Mouse (Mus musculus): ENCODE data around the gene Foxd2.

DNA sequence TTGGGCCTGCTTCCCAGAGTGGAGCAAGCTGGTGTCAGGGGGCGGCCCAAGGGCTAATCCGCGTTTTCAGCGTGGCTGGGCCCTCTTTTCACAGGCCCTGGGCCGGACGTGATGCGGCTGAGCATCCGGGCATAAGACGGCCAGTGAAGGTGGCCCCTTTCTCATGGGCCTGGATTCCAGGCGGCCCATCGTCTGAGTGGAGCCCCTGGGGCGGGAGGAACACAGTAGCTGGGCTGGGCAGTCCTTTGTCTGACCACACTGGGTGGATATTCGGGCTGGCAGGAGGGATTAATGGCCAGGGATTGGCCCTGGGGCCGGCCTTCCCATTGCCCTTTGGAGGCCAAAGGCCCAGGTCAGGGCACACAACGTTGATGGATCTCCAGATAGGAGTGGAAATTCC is 20.5 kb upstream of the Foxd2 start:
- TF ChIP-seq POLR2A (IDR thresholded peaks at IDR 0.05; ENCODE audit: insufficient read depth, low read depth, low read length), result no peak
- TF ChIP-seq CTCF (IDR thresholded peaks at IDR 0.05; ENCODE audit: insufficient read depth, low read depth, low read length), result no peak
